Mouse (Mus musculus): ENCODE data around the gene Rab3ip. TPM values are rescaled to one million over a fixed set of nuclear protein-coding genes. Genes with fewer than 3 reads are reported as not detected.
A peak's percentile ranks its signal among the peaks of the same experiment; 100 is the strongest.

Gene Rab3ip
- total RNA-seq, 2 experiments from 2014 or later, result 43.4 to 45.6 TPM

DNA sequence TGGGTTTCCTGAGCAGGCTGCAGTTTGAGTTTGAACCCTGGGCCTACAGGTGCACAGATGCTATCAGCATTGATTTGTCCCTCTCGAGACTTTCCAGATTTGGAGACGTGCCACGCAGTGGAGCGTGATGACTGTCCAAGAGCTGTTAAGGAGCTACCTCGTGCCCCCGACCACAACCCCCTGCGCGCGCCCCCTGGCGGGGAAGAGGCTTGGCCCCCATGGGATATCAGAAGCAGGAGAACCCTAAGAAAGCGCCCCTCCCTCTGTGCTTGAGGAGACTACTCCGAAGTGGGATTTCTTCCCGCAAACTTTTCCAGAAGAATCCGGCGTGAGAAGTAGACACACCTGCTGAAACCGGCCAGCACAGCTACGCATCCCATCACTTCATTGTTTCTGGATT, 12.2 kb upstream of the Rab3ip start:
- DNase-seq (ENCODE audit: low spot score in 2 of 2), result no peak

DNA sequence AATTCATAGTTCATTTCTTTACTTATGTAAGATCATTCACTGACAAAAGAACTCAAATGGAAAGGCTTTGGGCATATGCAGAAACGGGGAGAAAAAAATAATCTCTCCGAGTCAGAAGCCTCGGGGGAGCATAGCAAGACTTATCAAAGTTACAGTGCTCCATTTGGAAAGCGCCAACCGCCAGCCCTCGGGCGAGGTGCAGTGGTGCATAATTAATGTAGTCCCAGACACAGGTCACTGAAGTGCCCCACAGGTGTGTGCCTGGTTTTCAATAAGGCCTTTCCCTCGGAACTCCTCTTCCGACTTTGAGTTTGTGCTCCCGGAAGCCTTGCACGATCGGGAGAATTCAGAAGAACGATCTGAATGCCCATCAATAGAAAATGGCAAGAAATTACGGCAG, 11.6 kb upstream of the Rab3ip start:
- DNase-seq (ENCODE audit: low spot score in 2 of 2), result no peak

DNA sequence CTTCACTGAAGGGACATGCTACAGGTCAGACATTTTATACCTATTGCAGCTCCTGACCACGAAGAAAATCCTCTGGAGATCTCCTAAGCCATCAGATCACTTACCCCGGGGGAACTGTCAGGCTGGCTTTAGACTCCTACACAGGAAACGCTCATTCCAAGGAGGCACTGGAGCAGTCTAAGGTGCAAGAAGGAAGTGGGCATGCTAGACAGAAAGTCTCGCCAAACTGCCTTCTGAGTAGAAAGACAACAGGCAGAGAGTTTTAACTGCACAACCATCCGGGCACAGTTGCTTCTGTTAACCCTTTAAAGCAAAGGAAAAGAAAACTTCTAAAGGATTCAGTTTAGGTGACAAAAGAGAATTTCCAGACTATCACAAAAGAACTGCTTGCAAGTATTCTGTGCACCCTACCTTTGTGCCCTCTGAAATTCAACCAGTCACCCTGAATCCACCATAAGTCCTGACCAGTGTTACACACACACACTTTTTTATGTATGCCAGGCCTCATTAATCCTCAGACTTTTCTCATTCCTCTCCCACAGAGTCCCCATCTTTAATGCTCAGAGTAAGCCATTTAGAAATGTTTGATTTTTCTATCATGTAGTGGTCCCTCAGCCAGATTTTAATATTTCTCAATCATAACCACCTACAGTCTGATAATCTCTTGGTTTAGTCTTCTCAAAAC, 7.4 kb upstream of the Rab3ip start:
- DNase-seq (ENCODE audit: low spot score in 2 of 2), result no peak

DNA sequence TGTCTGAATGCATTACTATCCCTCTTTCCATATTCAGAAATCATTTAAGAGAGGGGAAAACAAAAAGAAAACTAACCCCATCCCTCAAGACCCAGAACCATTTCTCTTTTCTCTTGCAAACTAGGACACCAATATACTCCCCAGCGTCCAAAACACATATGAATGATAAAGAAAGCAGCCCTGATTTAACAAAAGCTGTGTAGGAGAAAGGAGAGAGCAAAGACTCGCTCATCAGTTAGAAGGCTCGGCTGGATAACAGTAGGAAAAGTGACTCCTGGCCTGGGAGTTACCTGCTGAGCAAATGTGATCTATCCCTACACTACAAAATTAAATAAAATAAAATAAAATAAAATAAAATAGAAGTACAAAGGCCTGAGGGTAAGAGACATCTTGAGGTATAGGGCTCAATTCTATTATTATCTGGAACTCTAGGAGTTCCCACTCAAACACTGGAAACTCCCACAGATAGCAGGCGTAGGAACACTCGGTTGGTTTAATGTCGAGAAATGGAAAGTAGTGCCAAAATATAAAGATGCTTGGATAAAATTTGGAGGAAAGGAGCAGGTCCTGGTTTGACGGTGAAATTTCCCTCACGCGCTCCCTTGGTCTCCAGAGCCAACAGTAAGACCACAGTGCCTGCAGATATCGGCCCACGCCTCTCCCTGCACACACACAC, 6.1 kb upstream of the Rab3ip start:
- no peak for DNase-seq (ENCODE audit: low spot score in 2 of 2)

GRCm38 (mm10) chr10:116955191-116955590, 4.6 kb upstream of the Rab3ip start:
- DNase-seq (ENCODE audit: low spot score in 2 of 2), result no peak

GRCm38 (mm10) chr10:116950886-116951285, 317 bp upstream of the Rab3ip start:
- DNase-seq (ENCODE audit: low spot score in 2 of 2), result no peak

DNA sequence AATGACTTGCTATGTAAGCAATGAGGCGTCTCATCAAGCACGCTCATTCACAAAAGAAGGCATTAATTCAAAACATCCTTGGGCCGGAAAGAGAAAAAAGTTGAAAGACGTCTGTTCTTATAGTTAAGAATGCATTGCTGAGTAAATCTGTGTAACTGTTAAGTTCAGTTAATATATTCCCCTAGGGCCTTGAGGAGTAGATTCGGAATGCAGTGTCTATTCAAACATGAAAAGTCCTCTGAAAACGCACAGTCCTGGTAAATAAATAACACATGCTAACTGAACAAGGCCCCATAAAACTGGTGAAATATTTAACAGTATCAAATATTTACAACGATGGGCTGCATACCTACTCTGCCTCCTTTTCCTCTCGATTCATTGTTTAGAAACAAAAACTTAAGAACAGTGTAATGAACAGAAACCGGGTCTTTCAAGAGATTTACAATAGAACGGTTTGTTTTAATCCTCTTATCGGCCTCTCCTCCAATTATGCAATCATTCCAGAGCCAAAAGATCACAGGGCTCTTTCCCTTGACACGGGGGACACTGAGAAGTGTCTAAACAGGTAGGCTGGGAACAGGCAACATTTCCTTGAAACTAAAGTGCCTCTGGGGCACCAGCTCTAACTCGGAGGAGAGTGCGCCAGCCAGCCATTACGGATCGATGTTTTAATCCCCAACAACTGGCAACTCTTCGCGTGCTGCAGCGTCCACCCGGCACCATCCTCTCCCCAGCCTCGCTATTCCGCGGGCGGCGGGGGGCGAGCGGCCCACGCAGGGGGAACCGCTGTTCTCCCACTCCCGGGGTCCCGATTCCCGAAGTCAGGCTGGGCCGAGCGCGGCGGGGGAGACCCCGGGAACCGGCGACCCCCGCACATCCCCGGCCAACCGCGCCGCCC, 1.2 kb downstream of the Rab3ip start:
- DNase-seq (ENCODE audit: low spot score in 2 of 2), result peak; percentile 38 to 58

- DNase-seq (ENCODE audit: low spot score in 2 of 2), result no peak
Observed at GRCm38 (mm10) chr10:116948414-116948813, 2.2 kb downstream of the Rab3ip start.

DNA sequence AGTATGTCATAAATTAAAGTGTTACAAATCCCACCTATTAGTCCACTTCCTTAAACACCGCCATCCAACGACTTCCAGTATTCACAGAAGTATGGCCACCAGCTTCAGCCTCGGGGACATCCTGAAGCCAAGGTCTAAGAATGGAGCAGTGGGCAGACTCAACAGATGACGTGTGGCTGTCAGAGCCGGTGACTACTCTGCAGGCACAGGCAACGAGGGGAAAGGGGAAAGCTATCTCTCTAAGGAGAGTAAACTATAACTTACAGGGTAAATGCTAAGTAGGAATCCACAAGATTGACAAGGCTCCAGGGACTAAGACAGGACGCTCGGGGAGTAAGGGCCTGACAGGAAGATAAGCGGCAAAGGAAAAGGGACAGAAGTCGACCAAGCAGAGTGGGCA, 5.6 kb downstream of the Rab3ip start:
- DNase-seq (ENCODE audit: low spot score in 2 of 2), result no peak

DNA sequence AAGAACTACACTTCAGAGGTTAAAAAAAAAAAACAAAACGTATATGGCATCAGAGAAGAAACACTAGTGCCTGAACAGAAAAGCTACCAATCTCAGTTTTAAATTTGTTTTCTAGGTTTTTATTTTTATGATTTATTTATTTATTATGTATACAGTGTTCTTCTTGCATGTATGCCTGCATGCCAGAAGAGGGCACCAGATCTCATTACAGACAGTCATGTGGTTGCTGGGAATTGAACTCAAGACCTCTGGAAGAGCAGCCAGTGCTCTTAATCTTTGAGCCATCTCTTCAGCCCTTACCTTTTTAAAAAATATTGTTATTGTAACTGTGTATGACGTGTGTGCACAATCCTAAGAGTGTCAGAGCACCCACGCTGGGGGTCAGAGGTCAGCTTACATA, 6.4 kb downstream of the Rab3ip start:
- no peak for DNase-seq (ENCODE audit: low spot score in 2 of 2)

GRCm38 (mm10) chr10:116943025-116943424, 7.5 kb downstream of the Rab3ip start:
- DNase-seq (ENCODE audit: low spot score in 2 of 2), result no peak

DNA sequence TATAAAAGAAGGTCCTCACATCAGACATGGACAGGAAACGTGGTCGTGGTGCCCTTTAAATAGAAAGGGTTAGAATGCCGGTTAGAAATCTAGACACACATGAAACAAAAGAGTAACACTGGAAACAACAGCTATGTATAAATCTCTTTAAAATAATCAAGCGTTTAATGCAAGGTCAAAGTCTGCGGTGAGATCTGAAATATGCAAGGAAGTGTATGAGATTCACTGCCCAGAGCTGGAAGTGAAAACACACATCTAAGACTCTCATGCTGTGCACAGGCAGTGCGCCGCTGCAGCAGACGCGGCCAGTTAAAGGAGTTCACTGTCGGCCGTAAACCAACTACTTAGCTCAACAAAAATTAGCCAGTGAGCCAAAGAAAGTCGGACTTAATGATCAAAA, 15.5 kb downstream of the Rab3ip start:
- DNase-seq (ENCODE audit: low spot score in 2 of 2), result no peak

DNA sequence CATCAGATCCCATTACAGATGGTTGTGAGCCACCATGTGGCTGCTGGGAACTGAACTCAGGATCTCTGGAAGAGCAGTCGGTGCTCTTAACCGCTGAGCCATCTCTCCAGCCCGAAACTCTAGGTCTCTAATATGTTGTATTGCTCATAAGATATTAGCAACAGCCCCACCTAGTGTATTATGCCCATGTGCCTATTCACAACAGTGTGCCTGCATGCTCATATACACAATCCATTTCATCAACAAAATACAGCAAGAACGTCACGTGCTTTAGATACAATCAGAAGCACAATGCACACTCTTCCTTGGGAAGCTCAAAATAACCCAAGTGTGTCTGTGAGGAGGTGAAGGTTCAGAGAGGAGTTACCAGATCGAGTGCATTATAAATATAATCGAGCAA, 16.8 kb downstream of the Rab3ip start:
- DNase-seq (ENCODE audit: low spot score in 2 of 2), result no peak

DNA sequence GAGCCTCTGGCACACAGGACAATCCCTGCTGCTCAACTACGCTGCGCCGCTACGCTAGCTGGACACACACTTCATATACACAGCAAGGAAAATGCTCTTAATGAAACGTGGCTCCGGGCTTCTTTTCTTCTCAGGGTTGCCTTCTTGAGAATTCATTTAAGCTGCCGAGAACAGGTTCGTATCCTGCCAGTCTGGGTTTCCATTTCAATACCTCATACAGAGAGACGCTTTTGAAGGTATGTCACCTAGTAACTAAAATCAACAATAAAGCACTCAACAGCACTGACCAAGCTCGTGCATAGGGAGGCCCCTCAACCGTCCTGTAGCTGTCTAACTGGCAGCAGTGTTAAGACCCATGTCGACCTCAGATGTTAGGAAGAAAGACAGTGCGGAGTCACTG, 18.2 kb downstream of the Rab3ip start:
- no peak for DNase-seq (ENCODE audit: low spot score in 2 of 2)

- DNase-seq (ENCODE audit: low spot score in 2 of 2), result no peak
Observed at GRCm38 (mm10) chr10:116931497-116932179, 18.9 kb downstream of the Rab3ip start.

GRCm38 (mm10) chr10:116930936-116931335, 19.6 kb downstream of the Rab3ip start:
- no peak for DNase-seq (ENCODE audit: low spot score in 2 of 2)

GRCm38 (mm10) chr10:116930506-116930905, 20.1 kb downstream of the Rab3ip start:
- no peak for DNase-seq (ENCODE audit: low spot score in 2 of 2)

- no peak for DNase-seq (ENCODE audit: low spot score in 2 of 2)
Observed at GRCm38 (mm10) chr10:116928826-116929225, 21.7 kb downstream of the Rab3ip start.

DNA sequence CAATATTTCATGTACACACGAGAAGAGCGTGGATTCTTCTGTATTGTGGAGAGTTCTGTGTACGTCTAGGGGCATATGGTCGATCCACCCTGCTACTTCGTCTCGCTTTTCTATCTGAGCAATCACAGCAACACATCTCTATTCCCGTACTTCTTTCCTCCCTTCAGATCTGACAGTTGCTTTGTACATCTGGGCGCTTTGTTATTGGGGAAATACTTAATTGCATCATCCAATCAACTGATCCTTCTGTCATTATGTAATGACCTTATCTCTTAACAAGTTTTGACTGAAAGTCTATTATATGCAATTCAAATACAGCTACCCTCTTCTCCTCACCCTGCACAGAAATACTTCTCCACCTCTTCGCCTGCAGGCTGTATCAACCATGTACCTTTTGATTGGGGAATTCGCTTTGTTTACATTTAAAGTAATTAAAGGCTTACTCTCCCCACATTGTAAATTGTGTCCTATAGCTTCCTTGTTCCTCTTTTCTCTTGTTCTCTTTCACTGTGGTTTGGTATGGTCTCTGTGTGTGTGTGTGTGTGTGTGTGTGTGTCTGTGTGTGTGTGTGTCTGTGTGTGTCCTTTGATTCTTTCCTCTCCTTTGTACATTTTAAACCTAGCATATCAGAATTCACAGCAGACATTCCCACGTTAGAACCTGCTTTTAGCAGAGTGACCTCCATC, 24.0 kb downstream of the Rab3ip start:
- no peak for DNase-seq (ENCODE audit: low spot score in 2 of 2)

- DNase-seq (ENCODE audit: low spot score in 2 of 2), result no peak
Observed at GRCm38 (mm10) chr10:116923651-116924495, 26.7 kb downstream of the Rab3ip start.
